Mouse (Mus musculus): ENCODE measurements around the gene Ccdc87. TPM values are rescaled to one million over a fixed set of nuclear protein-coding genes. Genes with fewer than 3 reads are reported as not detected.

The Ccdc87 gene
- total and polyA plus RNA-seq, 3 experiments: not detected

DNA sequence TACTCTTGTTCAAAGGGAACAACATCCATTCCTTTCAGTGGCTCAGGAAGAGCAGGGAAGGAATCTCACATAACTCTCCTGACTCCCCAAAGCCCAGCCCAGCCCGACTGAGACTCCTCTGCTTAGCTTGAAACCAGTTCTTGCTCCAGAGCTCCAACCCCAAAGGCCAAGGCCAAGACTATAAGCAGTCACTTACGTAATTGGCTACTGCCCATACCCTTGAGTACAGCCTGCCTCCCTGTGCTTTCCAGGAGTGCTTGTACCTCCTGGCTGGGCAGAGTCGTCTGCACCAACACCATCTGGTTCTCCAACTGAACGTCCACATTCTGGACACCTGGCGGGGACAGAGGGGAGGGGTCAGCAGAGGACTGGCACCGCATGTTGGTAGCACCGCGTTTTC, 5.2 kb upstream of the Ccdc87 start:
- Histone ChIP-seq H3K9ac (ENCODE audit: insufficient read depth, low read depth) (no peak overlapping the region), H3K27me3 (replicated peaks) (no peaks in the 10 kb centered on the region), H3K36me3 (replicated peaks in 1 of 2; ENCODE audit: control insufficient read depth in 1 of 2, insufficient read depth in 1 of 2, low read length in 1 of 2) (peaks cover 20 to 64% of the 10 kb centered on the region in 2 experiments), H3K4me2 (ENCODE audit: insufficient read depth, low read depth, poor library complexity, severe bottlenecking) (no peak overlapping the region), H3K27ac (ENCODE audit: insufficient read depth, low read depth) (no peak overlapping the region), H3K79me2 (replicated peaks; ENCODE audit: control insufficient read depth, extremely low read depth, insufficient read depth, poor library complexity, severe bottlenecking) (no peaks in the 10 kb centered on the region), H3K4me1 (ENCODE audit: control insufficient read depth in 1 of 2, insufficient read depth in 2 of 2) (peaks cover 0 to 16% of the 10 kb centered on the region in 2 experiments; a peak in 2 of 4 replicates), H3K4me3 (replicated peaks in 1 of 3; ENCODE audit: low read depth in 2 of 3, low read length in 2 of 3, poor library complexity in 1 of 3) (no peak overlapping the region), H3K9me3 (replicated peaks; ENCODE audit: low read length) (no peaks in the 10 kb centered on the region)
- in situ Hi-C loops (cut with MboI; ENCODE audit: low pct_ligation_motif_present, low pct_unique_long_range_greater_than_20kb, low sequenced_read_pairs) (no loop called here), dilution Hi-C loops (cut with MboI; ENCODE audit: extremely low pct_ligation_motif_present, extremely low pct_unique_long_range_greater_than_20kb, low sequenced_read_pairs) (no loop called here)
- TF ChIP-seq MEF2A (IDR thresholded peaks at IDR 0.05; ENCODE audit: borderline replicate concordance, low read depth, low read length) (no peak), POLR2A (IDR thresholded peaks at IDR 0.05; ENCODE audit: low read depth, low read length) (no peak), TBP (conservative IDR thresholded peaks at IDR 0.05; ENCODE audit: low read depth, low read length) (no peak), HCFC1 (IDR thresholded peaks at IDR 0.05; ENCODE audit: low read depth, low read length) (no peak), JUN (IDR thresholded peaks at IDR 0.05; ENCODE audit: insufficient read depth, low read depth, low read length) (no peak), PAX5 (IDR thresholded peaks at IDR 0.05; ENCODE audit: low read length) (no peak), NELFE (IDR thresholded peaks at IDR 0.05; ENCODE audit: low read depth, low read length) (no peak), JUND (conservative IDR thresholded peaks at IDR 0.05; ENCODE audit: low read depth, low read length) (no peak), BHLHE40 (IDR thresholded peaks at IDR 0.05; ENCODE audit: low read depth, low read length) (no peak)
- no peak for DNase-seq (ENCODE audit: extremely low read depth)

GRCm38 (mm10) chr19:4836096-4836495, 3.1 kb upstream of the Ccdc87 start:
- Histone ChIP-seq H3K9ac (ENCODE audit: insufficient read depth, low read depth) (no peak overlapping the region), H3K4me1 (ENCODE audit: control insufficient read depth in 1 of 2, insufficient read depth in 2 of 2) (peaks cover 6 to 25% of the 10 kb centered on the region in 2 experiments; a peak in 3 of 4 replicates), H3K27ac (ENCODE audit: insufficient read depth, low read depth) (no peak overlapping the region), H3K27me3 (replicated peaks) (peaks cover 17% of the 10 kb centered on the region), H3K9me3 (replicated peaks; ENCODE audit: low read length) (no peaks in the 10 kb centered on the region), H3K4me2 (ENCODE audit: insufficient read depth, low read depth, poor library complexity, severe bottlenecking) (no peak overlapping the region), H3K36me3 (replicated peaks in 1 of 2; ENCODE audit: control insufficient read depth in 1 of 2, insufficient read depth in 1 of 2, low read length in 1 of 2) (peaks cover 14 to 46% of the 10 kb centered on the region in 2 experiments), H3K4me3 (replicated peaks in 1 of 3; ENCODE audit: low read depth in 2 of 3, low read length in 2 of 3, poor library complexity in 1 of 3) (no peak overlapping the region), H3K79me2 (replicated peaks; ENCODE audit: control insufficient read depth, extremely low read depth, insufficient read depth, poor library complexity, severe bottlenecking) (no peaks in the 10 kb centered on the region)
- TF ChIP-seq CTCF (conservative IDR thresholded peaks at IDR 0.05 in 1 of 2, IDR thresholded peaks at IDR 0.05 in 1 of 2; ENCODE audit: low read depth in 2 of 2, low read length in 2 of 2): no peak
- TF ChIP-seq ZKSCAN1 (IDR thresholded peaks at IDR 0.05; ENCODE audit: borderline replicate concordance, low read depth, low read length): no peak
- no peak for TF ChIP-seq ZNF384 (IDR thresholded peaks at IDR 0.05; ENCODE audit: low read depth, low read length)
- TF ChIP-seq MYC (IDR thresholded peaks at IDR 0.05; ENCODE audit: low read depth, low read length): no peak
- no peak for TF ChIP-seq E2F4 (IDR thresholded peaks at IDR 0.05; ENCODE audit: insufficient replicate concordance, low read depth, low read length)
- dilution Hi-C loops (cut with MboI; ENCODE audit: extremely low pct_ligation_motif_present, extremely low pct_unique_long_range_greater_than_20kb, low sequenced_read_pairs) (no loop called here), in situ Hi-C loops (cut with MboI; ENCODE audit: low pct_ligation_motif_present, low pct_unique_long_range_greater_than_20kb, low sequenced_read_pairs) (no loop called here)
- DNase-seq (ENCODE audit: extremely low read depth): no peak

DNA sequence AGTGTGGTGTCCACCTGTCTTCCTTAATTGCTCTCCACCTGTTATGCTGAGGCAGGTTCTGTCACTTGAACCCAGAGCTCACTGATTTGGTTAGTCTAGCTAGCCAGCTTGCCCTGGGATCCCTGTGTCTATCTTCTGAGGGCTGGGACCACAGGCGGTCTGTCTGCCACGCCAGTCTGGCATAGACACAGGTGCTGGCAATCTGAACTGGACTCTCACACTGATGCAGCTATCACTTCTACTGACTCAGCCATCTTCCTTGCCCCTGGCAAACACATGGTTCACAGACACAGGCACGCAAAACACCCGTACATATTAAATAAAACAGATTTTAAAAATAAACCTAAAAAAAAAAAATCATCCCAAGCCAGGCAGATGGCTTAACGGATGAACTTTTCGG, 2.1 kb upstream of the Ccdc87 start:
- Histone ChIP-seq H3K9ac (ENCODE audit: insufficient read depth, low read depth) (no peak overlapping the region), H3K36me3 (replicated peaks in 1 of 2; ENCODE audit: control insufficient read depth in 1 of 2, insufficient read depth in 1 of 2, low read length in 1 of 2) (peaks cover 14 to 40% of the 10 kb centered on the region in 2 experiments), H3K4me2 (ENCODE audit: insufficient read depth, low read depth, poor library complexity, severe bottlenecking) (no peak overlapping the region), H3K4me1 (ENCODE audit: control insufficient read depth in 1 of 2, insufficient read depth in 2 of 2) (peaks cover 6 to 25% of the 10 kb centered on the region in 2 experiments; a peak in 3 of 4 replicates), H3K27ac (ENCODE audit: insufficient read depth, low read depth) (no peak overlapping the region), H3K4me3 (replicated peaks in 1 of 3; ENCODE audit: low read depth in 2 of 3, low read length in 2 of 3, poor library complexity in 1 of 3) (no peak overlapping the region), H3K27me3 (replicated peaks) (peaks cover 26% of the 10 kb centered on the region), H3K9me3 (replicated peaks; ENCODE audit: low read length) (no peaks in the 10 kb centered on the region), H3K79me2 (replicated peaks; ENCODE audit: control insufficient read depth, extremely low read depth, insufficient read depth, poor library complexity, severe bottlenecking) (no peaks in the 10 kb centered on the region)
- in situ Hi-C loops (cut with MboI; ENCODE audit: low pct_ligation_motif_present, low pct_unique_long_range_greater_than_20kb, low sequenced_read_pairs): no loop called here
- DNase-seq (ENCODE audit: extremely low read depth): no peak
- dilution Hi-C loops (cut with MboI; ENCODE audit: extremely low pct_ligation_motif_present, extremely low pct_unique_long_range_greater_than_20kb, low sequenced_read_pairs): no loop called here
- TF ChIP-seq JUND (conservative IDR thresholded peaks at IDR 0.05; ENCODE audit: low read depth, low read length): no peak
- TF ChIP-seq TCF12 (IDR thresholded peaks at IDR 0.05; ENCODE audit: low read depth, low read length): no peak
- TF ChIP-seq KAT2A (IDR thresholded peaks at IDR 0.05; ENCODE audit: insufficient replicate concordance, low read length): no peak
- no peak for TF ChIP-seq GABPA (IDR thresholded peaks at IDR 0.05; ENCODE audit: insufficient replicate concordance, low read depth, low read length)
- no peak for TF ChIP-seq E2F4 (IDR thresholded peaks at IDR 0.05; ENCODE audit: insufficient replicate concordance, low read depth, low read length)
- TF ChIP-seq RAD21 (IDR thresholded peaks at IDR 0.05; ENCODE audit: low read depth, low read length): no peak
- TF ChIP-seq ZKSCAN1 (IDR thresholded peaks at IDR 0.05; ENCODE audit: borderline replicate concordance, low read depth, low read length): no peak
- TF ChIP-seq ETS1 (conservative IDR thresholded peaks at IDR 0.05; ENCODE audit: low read depth, low read length): no peak
- no peak for TF ChIP-seq ZC3H11A (IDR thresholded peaks at IDR 0.05; ENCODE audit: low read depth, low read length)
- no peak for TF ChIP-seq POLR2AphosphoS2 (IDR thresholded peaks at IDR 0.05; ENCODE audit: low read depth, low read length)
- no peak for TF ChIP-seq ELF1 (IDR thresholded peaks at IDR 0.05; ENCODE audit: low read depth, low read length)
- TF ChIP-seq NELFE (IDR thresholded peaks at IDR 0.05; ENCODE audit: low read depth, low read length): no peak
- no peak for TF ChIP-seq MYC (IDR thresholded peaks at IDR 0.05; ENCODE audit: low read depth, low read length)
- TF ChIP-seq USF1 (IDR thresholded peaks at IDR 0.05; ENCODE audit: low read depth, low read length): no peak
- TF ChIP-seq RCOR1 (conservative IDR thresholded peaks at IDR 0.05; ENCODE audit: low read depth, low read length): no peak
- TF ChIP-seq SIN3A (IDR thresholded peaks at IDR 0.05; ENCODE audit: low read length): no peak
- TF ChIP-seq IRF4 (IDR thresholded peaks at IDR 0.05; ENCODE audit: low read depth, low read length): no peak

All from CH12.LX (cell line).